Comparison of ENCODE assay signal across 14 mouse cellular contexts in genomic region chr11:22008817-22009216, GRCm38 (mm10). TPM values are rescaled to one million over a fixed set of nuclear protein-coding genes. Genes with fewer than 3 reads are reported as not detected.
DNase-seq lines count a peak whose midpoint lies in the region; ATAC-seq lines count a peak whose summit lies in the region.
"Had no signal": no experiment of that assay in that cellular context is flagged by ENCODE, and none has a peak within 500 bp of the region (broad histone marks: within the 10 kb centered on the region; RNA-seq: fewer than 3 reads in every experiment).

No protein-coding gene starts in this region.

- ATAC-seq in heart, embryonic 14.5 days (ENCODE audit: insufficient number of reproducible peaks, insufficient read depth, low FRiP score, low read depth): no peak
- ATAC-seq in forebrain, embryonic 13.5 days: no peak
- ATAC-seq in liver, embryonic 11.5 days (replicated peaks; ENCODE audit: low FRiP score): no peak
- ATAC-seq: intestine, postnatal 0 days; liver, postnatal 0 days; Patski had no signal

- H3K4me2 ChIP-seq in heart, embryonic 14.5 days (ENCODE audit: low read length): peak overlapping the region; percentile 49
- H3K4me2 ChIP-seq in forebrain, embryonic 13.5 days: peak overlapping the region; percentile 88
- no peak overlapping the region for H3K4me2 ChIP-seq in liver, embryonic 11.5 days

- DNase-seq in heart, adult 9 months (ENCODE audit: low spot score in 2 of 2): no peak
- peak; percentile 50 for DNase-seq in embryo, embryonic 10.5 days (ENCODE audit: low spot score)
- no peak for DNase-seq in midbrain, embryonic 10.5 days (ENCODE audit: low spot score)
- DNase-seq in liver, embryonic 11.5 days (ENCODE audit: low spot score): no peak
- DNase-seq in left cerebral cortex, postnatal 14 days (ENCODE audit: low spot score in 2 of 2): no peak
- DNase-seq in adrenal gland, postnatal 10 days: no peak
- DNase-seq: adrenal gland, adult 8-10 months; cerebellum, adult 9-10 months; liver, postnatal 0 days had no signal

- H3K9me3 ChIP-seq in heart, embryonic 14.5 days (ENCODE audit: control insufficient read depth, low read length): no peaks in the 10 kb centered on the region
- H3K9me3 ChIP-seq in forebrain, embryonic 13.5 days (replicated peaks): no peaks in the 10 kb centered on the region
- H3K9me3 ChIP-seq in midbrain, embryonic 10.5 days (replicated peaks): no peaks in the 10 kb centered on the region
- H3K9me3 ChIP-seq in liver, embryonic 11.5 days (ENCODE audit: control insufficient read depth, low read length): no peaks in the 10 kb centered on the region
- H3K9me3 ChIP-seq: heart, embryonic 15.5 days had no signal

- no peak overlapping the region for H3K27ac ChIP-seq in heart, embryonic 14.5 days (replicated peaks in 1 of 2; ENCODE audit: control insufficient read depth in 1 of 2, insufficient read depth in 1 of 2, low read depth in 2 of 2, low read length in 2 of 2)
- peak overlapping the region; percentile 97 for H3K27ac ChIP-seq in forebrain, embryonic 13.5 days
- H3K27ac ChIP-seq in midbrain, embryonic 10.5 days (replicated peaks): peak overlapping the region; percentile 100
- no peak overlapping the region for H3K27ac ChIP-seq in liver, embryonic 11.5 days (ENCODE audit: low read depth, low read length)
- H3K27ac ChIP-seq: heart, embryonic 15.5 days had no signal

- H3K27me3 ChIP-seq in heart, embryonic 14.5 days (ENCODE audit: control insufficient read depth, insufficient read depth, low read length): peaks cover 43% of the 10 kb centered on the region
- H3K27me3 ChIP-seq in forebrain, embryonic 13.5 days: peaks cover 37% of the 10 kb centered on the region
- peaks cover 52% of the 10 kb centered on the region for H3K27me3 ChIP-seq in midbrain, embryonic 10.5 days (ENCODE audit: low read depth, poor library complexity, severe bottlenecking)
- peaks cover 53% of the 10 kb centered on the region for H3K27me3 ChIP-seq in liver, embryonic 11.5 days (replicated peaks; ENCODE audit: control insufficient read depth, insufficient read depth, low read length)
- H3K27me3 ChIP-seq: Patski had no signal

- intact Hi-C loops in left cerebral cortex, postnatal 14 days (cut with DNase I): no loop called here

- H3K9ac ChIP-seq in heart, embryonic 14.5 days (ENCODE audit: low read length): no peak overlapping the region
- H3K9ac ChIP-seq in forebrain, embryonic 13.5 days: peak overlapping the region; percentile 84
- no peak overlapping the region for H3K9ac ChIP-seq in liver, embryonic 11.5 days (ENCODE audit: low read depth, low read length)
- H3K9ac ChIP-seq: heart, embryonic 15.5 days; liver, postnatal 0 days had no signal

- peaks cover 2 to 7% of the 10 kb centered on the region in 2 experiments; a peak in 1 of 4 replicates for H3K4me1 ChIP-seq in heart, embryonic 14.5 days (ENCODE audit: control insufficient read depth in 2 of 2, insufficient read depth in 2 of 2, low read length in 2 of 2)
- peaks cover 54% of the 10 kb centered on the region for H3K4me1 ChIP-seq in forebrain, embryonic 13.5 days
- H3K4me1 ChIP-seq in midbrain, embryonic 10.5 days: peaks cover 79% of the 10 kb centered on the region
- no peaks in the 10 kb centered on the region for H3K4me1 ChIP-seq in liver, embryonic 11.5 days (replicated peaks; ENCODE audit: control insufficient read depth, insufficient read depth, low read length)

- peak overlapping the region in 1 of 2 experiments; percentile 9; a peak in 1 of 4 replicates for H3K4me3 ChIP-seq in heart, embryonic 14.5 days (ENCODE audit: control insufficient read depth in 1 of 2, insufficient read depth in 1 of 2, low read depth in 1 of 2, low read length in 2 of 2)
- peak overlapping the region; percentile 75 for H3K4me3 ChIP-seq in forebrain, embryonic 13.5 days
- H3K4me3 ChIP-seq in midbrain, embryonic 10.5 days: peak overlapping the region; percentile 85
- no peak overlapping the region for H3K4me3 ChIP-seq in liver, embryonic 11.5 days (ENCODE audit: low read depth, low read length)
- H3K4me3 ChIP-seq: heart, embryonic 15.5 days had no signal

- peaks cover 18% of the 10 kb centered on the region for H3K36me3 ChIP-seq in heart, embryonic 14.5 days (ENCODE audit: control insufficient read depth, insufficient read depth, low read length)
- no peaks in the 10 kb centered on the region for H3K36me3 ChIP-seq in forebrain, embryonic 13.5 days (ENCODE audit: poor library complexity, severe bottlenecking)
- no peaks in the 10 kb centered on the region for H3K36me3 ChIP-seq in midbrain, embryonic 10.5 days
- no peaks in the 10 kb centered on the region for H3K36me3 ChIP-seq in liver, embryonic 11.5 days (ENCODE audit: control insufficient read depth, insufficient read depth, low read length)

- 17% methylated on average over 2 of the region's 2 CpGs for WGBS in heart, embryonic 14.5 days
- WGBS in forebrain, embryonic 13.5 days: 7% methylated on average over 2 of the region's 2 CpGs
- 3% methylated on average over 2 of the region's 2 CpGs for WGBS in midbrain, embryonic 10.5 days
- 26% methylated on average over 2 of the region's 2 CpGs for WGBS in liver, embryonic 11.5 days

RNA-seq across cellular contexts. Expression of gene Otx1, which starts 6.1 kb away (rescaled TPM):
- polyA plus RNA-seq in heart, embryonic 14.5 days (2014; fragmentation: Nextera tagmentation; extraction: Ambion mirVana): 0.05 TPM in 1 of 2 replicates, not detected in the other
- 20.0 and 24.0 TPM in 2 replicates for polyA plus RNA-seq in forebrain, embryonic 13.5 days (2015; fragmentation: Nextera tagmentation; extraction: Ambion mirVana)
- 44.5 and 54.8 TPM in 2 replicates for polyA plus RNA-seq in midbrain, embryonic 10.5 days (2016; fragmentation: Nextera tagmentation; extraction: Ambion mirVana)
- 0.08 TPM in 1 of 2 replicates, not detected in the other for polyA plus RNA-seq in liver, embryonic 11.5 days (2014; fragmentation: Nextera tagmentation; extraction: Ambion mirVana)
- 1 to 10 TPM; 6.1 to 9.1 TPM for total RNA-seq in left cerebral cortex, postnatal 14 days (2021)
- total RNA-seq in adrenal gland, postnatal 10 days (2021): under 1 TPM in 1 of 2 experiments, not detected in 1; 0.09 TPM
- total RNA-seq: adrenal gland, adult 8-10 months had no signal
- polyA plus RNA-seq: intestine, postnatal 0 days; liver, postnatal 0 days had no signal

Comparison
In these comparisons a context has a peak if more than half of its experiments do, and no peak if none do; other contexts are left out.
1. H3K27ac ChIP-seq: peak in forebrain, embryonic 13.5 days (single experiment) and midbrain, embryonic 10.5 days (single experiment); none in heart, embryonic 14.5 days (0 of 2) and liver, embryonic 11.5 days (single experiment).
2. RNA of gene Otx1, which starts 6.1 kb away (polyA plus RNA-seq): 44.5 to 54.8 TPM in midbrain, embryonic 10.5 days and 20.0 to 24.0 TPM in forebrain, embryonic 13.5 days; 0.08 TPM in liver, embryonic 11.5 days and 0.05 TPM in heart, embryonic 14.5 days; every median in the first group is over 10 times any median in the second.